Mouse (Mus musculus) neural tube, embryonic 15.5 days (tissue): Measurements from ENCODE around the gene Clip2. TPM values are rescaled to one million over a fixed set of nuclear protein-coding genes. Genes with fewer than 3 reads are reported as not detected.

Experiments
- ATAC-seq: fragments of 200-750 bp; cut with Nextera tagmentation; 2 replicates; pipeline ENCODE4 v1.8.0; 2017; ENCODE audit warnings: mild to moderate bottlenecking, moderate TSS enrichment, moderate library complexity; ENCODE audit not compliant: low FRiP score
- H3K27ac ChIP-seq: fragments of 300-500 bp; sonication (generic); replicated peaks from 2 replicates; pipeline ENCODE4 v1.5.1; 2015; ENCODE audit warnings: mild to moderate bottlenecking, inconsistent platforms
- H3K27me3 ChIP-seq: fragments of 300-500 bp; sonication (generic); replicated peaks from 2 replicates; pipeline ENCODE4 v1.6.1; 2015; ENCODE audit warnings: inconsistent platforms
- H3K36me3 ChIP-seq: fragments of 300-500 bp; sonication (generic); 2 replicates; pipeline ENCODE4 v1.6.1; 2015; ENCODE audit warnings: inconsistent platforms
- H3K4me1 ChIP-seq: fragments of 300-500 bp; sonication (generic); 2 replicates; pipeline ENCODE4 v1.6.1; 2015; ENCODE audit warnings: inconsistent platforms
- H3K4me2 ChIP-seq: fragments of 300-500 bp; sonication (generic); 2 replicates; pipeline ENCODE4 v1.6.1; 2015; ENCODE audit warnings: inconsistent platforms, mild to moderate bottlenecking, moderate library complexity
- H3K4me3 ChIP-seq: fragments of 300-500 bp; sonication (generic); replicated peaks from 2 replicates; pipeline ENCODE4 v1.5.1; 2015; ENCODE audit warnings: mild to moderate bottlenecking, inconsistent platforms
- H3K9ac ChIP-seq: fragments of 300-500 bp; sonication (generic); replicated peaks from 2 replicates; pipeline ENCODE4 v1.6.1; 2015; ENCODE audit warnings: mild to moderate bottlenecking, inconsistent platforms
- H3K9me3 ChIP-seq: fragments of 300-500 bp; sonication (generic); replicated peaks from 2 replicates; pipeline ENCODE4 v1.6.1; 2016; ENCODE audit warnings: inconsistent platforms
- WGBS: fragments of 180-500 bp; shearing (Covaris S2); methylation state at CpG from one replicate; pipeline ENCODE4 v1.1.7; 2015; ENCODE audit warnings: mixed read lengths; 5-methylcytosine and 5-hydroxymethylcytosine counted together
- polyA plus RNA-seq: library from polyadenylated mRNA; unstranded; fragments of >200 nt; fragmentation: Nextera tagmentation; extraction: Ambion mirVana; gene quantifications from 2 replicates; pipeline ENCODE4 v1.2.1, GENCODE M21; 2015

Gene Clip2
- polyA plus RNA-seq, 1 experiment from 2014 or later = 12.1 TPM

DNA sequence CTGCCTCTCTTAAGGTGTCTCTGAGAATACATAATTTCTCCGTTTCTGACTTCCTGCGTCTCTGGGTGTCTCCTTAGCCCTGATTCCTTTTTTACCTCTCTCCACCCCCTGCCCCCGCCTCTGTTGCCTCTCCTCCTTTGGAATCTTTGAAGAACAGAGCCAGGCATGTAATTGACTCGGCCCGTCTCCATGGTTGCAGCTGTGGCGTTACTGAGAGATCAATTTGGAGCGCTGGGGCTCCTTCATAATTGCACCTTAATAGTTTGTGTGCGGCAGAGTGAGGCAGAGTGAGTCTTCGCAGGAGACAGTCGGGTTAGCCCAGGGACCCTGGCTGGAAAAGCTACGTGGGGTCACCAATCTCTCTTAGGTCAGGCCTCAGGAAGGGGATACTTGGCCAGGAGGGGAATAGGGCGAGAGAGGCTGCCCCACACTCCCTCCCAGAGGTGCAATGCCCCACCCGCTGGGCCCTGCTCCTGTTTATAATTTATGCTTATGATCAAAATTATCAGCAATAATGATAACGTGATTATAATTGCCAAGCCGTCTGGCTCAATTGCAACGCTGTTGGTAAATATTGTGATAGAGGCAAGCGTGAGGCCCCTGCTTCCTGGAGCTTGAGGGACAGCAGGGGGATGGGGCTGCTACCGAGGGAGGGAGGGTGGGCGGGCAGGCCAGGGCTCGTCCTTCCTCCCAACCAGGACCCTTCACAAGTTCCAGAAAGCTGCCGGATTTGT is 85.8 kb downstream of the Clip2 start:
- no peak overlapping the region for H3K9ac ChIP-seq
- H3K27ac ChIP-seq = peak overlapping the region; percentile 75
- ATAC-seq = peak; percentile 72
- no peaks in the 10 kb centered on the region for H3K36me3 ChIP-seq
- WGBS = 11% methylated on average over 21 of the region's 21 CpGs
- H3K4me3 ChIP-seq = no peak overlapping the region
- H3K27me3 ChIP-seq = no peaks in the 10 kb centered on the region
- peaks cover 17% of the 10 kb centered on the region for H3K4me1 ChIP-seq
- H3K4me2 ChIP-seq = peak overlapping the region; percentile 31
- no peaks in the 10 kb centered on the region for H3K9me3 ChIP-seq

DNA sequence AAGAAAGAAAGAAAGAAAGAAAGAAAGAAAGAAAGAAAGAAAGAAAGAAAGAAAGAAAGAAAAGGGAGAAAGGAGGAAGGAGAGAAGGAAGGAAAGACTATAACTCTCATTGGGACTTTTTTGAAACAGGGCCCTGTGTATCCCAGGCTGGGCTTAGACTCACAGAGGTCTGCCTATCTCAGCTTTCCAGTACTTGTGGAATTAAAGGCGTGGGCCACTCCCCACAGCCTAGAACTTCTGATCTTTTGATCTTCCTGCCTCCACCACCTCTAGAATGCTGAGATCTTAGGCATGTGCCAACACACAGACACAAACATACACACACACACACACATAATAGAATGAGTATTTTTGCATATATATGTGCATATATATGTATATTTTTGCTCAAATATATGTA is 87.0 kb downstream of the Clip2 start:
- ATAC-seq = no peak
- Histone ChIP-seq H3K9me3 (no peaks in the 10 kb centered on the region), H3K9ac (no peak overlapping the region), H3K4me3 (no peak overlapping the region), H3K4me1 (peaks cover 17% of the 10 kb centered on the region), H3K27ac (no peak overlapping the region), H3K36me3 (no peaks in the 10 kb centered on the region), H3K27me3 (no peaks in the 10 kb centered on the region), H3K4me2 (no peak overlapping the region)
- WGBS = 95% methylated on average over 1 of the region's 1 CpGs

DNA sequence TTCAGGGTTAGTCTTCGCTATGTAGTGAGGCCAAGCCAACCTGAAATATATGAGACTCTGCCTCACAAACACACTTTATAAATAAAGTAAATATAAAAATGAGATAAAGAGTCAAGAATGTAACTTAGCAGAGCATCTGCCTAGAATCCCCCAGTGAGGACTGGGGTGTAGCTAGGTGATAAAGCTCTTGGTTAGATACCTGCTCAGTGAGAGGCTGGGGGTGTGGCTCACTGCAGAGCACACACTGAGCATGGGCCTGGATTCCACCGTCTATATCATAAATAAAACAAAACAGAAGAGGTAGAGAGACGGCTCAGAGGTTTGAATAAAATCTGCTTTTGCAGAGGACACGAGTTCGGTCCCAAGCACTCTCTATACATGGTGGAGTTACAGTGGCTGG is 88.0 kb downstream of the Clip2 start:
- no peaks in the 10 kb centered on the region for H3K9me3 ChIP-seq
- H3K4me3 ChIP-seq = no peak overlapping the region
- no peaks in the 10 kb centered on the region for H3K36me3 ChIP-seq
- peaks cover 17% of the 10 kb centered on the region for H3K4me1 ChIP-seq
- 88% methylated on average over 5 of the region's 5 CpGs for WGBS
- H3K9ac ChIP-seq = no peak overlapping the region
- H3K4me2 ChIP-seq = no peak overlapping the region
- no peak overlapping the region for H3K27ac ChIP-seq
- ATAC-seq = no peak
- no peaks in the 10 kb centered on the region for H3K27me3 ChIP-seq

DNA sequence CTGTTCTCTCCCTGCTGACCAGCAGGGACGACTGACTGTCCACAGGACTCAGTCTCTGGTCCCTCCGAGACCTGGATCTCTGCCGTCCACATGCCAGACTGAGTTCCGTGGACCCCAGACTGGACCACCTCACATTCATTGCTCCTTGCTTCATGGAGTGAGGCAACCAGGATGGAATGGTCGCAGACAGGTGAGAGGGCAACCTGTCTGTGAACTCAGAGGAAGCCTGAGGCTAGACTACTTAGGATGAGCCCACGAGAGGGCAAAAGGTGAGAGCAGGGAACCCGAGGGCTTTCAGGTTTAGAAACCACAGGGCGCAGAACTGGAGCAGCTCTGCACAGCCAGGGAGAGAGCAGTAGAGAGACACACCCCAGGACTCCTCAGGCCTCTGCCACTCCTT is 89.5 kb downstream of the Clip2 start:
- no peaks in the 10 kb centered on the region for H3K27me3 ChIP-seq
- H3K4me3 ChIP-seq = no peak overlapping the region
- H3K4me2 ChIP-seq = no peak overlapping the region
- no peaks in the 10 kb centered on the region for H3K9me3 ChIP-seq
- no peak overlapping the region for H3K27ac ChIP-seq
- H3K4me1 ChIP-seq = peaks cover 13% of the 10 kb centered on the region
- H3K36me3 ChIP-seq = no peaks in the 10 kb centered on the region
- no peak for ATAC-seq
- H3K9ac ChIP-seq = no peak overlapping the region
- WGBS = 82% methylated on average over 8 of the region's 8 CpGs

DNA sequence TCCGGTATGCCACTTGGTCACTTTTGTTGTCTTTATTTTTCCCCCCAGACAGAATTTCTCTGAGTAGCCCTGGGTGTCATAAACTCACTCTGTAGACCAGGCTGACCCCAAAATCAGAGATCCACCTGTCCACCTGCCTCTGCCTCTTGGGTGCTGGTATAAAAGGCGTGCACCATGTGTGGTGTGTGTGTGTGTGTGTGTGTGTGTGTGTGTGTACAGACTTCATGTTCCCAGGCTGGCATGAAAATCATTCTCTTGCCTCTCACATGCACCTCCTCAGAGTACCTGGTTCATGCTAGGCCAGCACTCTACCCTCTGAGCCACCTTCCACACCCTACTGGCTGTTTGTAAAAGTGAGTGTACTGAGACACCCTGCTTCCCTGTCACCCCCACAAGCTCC is 89.9 kb downstream of the Clip2 start:
- 91% methylated on average over 2 of the region's 2 CpGs for WGBS
- no peak for ATAC-seq
- no peaks in the 10 kb centered on the region for H3K36me3 ChIP-seq
- no peak overlapping the region for H3K4me3 ChIP-seq
- H3K4me1 ChIP-seq = peaks cover 13% of the 10 kb centered on the region
- H3K4me2 ChIP-seq = no peak overlapping the region
- no peak overlapping the region for H3K27ac ChIP-seq
- H3K9ac ChIP-seq = no peak overlapping the region
- no peaks in the 10 kb centered on the region for H3K9me3 ChIP-seq
- H3K27me3 ChIP-seq = no peaks in the 10 kb centered on the region

DNA sequence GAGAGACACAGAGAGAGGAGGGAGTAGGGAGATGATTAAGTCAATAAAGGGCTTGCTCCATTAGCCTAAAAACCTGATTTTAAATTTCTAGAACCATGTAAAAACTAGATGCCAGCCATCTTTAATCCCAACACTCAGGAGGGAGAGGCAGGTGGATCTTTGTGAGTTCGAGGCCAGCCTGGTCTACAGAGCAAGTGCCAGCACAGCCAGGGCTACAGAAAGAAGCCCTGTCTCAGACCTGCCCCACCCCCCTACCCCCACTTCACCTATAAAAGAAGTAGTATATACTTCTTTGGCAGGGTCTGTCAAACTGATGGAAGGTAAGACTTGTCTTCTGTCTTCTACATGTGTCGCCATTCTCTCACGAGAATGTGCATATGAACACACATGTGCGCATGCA is 91.7 kb downstream of the Clip2 start:
- WGBS = 92% methylated on average over 4 of the region's 4 CpGs
- Histone ChIP-seq H3K36me3 (no peaks in the 10 kb centered on the region), H3K27me3 (no peaks in the 10 kb centered on the region), H3K4me3 (no peak overlapping the region), H3K9ac (no peak overlapping the region), H3K9me3 (no peaks in the 10 kb centered on the region), H3K4me1 (peaks cover under 1% of the 10 kb centered on the region), H3K4me2 (no peak overlapping the region), H3K27ac (no peak overlapping the region)
- ATAC-seq = no peak

DNA sequence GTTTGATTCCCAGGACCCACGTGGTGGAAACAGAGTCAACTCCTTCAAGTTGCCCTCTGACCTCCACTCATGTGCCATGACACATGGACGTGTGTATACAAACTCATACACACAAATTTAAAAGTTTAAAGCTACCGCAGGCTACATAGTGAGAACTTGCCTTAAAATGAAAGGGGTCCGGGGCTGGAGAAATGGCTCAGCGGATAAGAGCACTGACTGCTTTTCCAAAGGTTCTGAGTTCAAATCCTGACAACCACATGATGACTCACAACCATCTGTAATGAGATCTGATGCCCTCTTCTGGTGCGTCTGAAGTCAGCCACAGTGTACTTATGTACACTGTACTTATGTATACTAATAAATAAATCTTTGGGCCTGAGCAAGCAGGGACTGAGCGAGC is 93.1 kb downstream of the Clip2 start:
- 90% methylated on average over 7 of the region's 7 CpGs for WGBS
- H3K4me3 ChIP-seq = no peak overlapping the region
- no peak for ATAC-seq

DNA sequence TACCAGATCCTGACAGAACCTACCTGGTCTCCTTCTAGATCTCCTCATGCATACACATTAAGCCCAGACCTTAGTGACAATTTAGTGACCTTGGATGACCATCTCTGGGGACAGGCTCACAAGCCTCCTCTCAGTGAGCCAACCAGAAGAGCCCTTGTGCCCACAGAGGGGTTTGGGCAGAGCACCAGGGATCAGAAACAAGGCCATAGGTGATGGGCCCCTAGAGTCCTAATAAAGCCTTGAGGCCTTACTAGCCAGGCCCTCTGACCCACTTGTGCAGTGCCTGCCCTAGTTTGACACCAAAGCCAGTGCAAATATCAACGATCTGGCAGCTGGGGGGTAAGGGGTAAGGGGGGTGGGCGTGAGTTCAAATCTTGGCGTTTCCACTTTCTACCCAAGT is 93.8 kb downstream of the Clip2 start:
- 94% methylated on average over 3 of the region's 3 CpGs for WGBS
- no peak for ATAC-seq
- no peak overlapping the region for H3K9ac ChIP-seq
- no peaks in the 10 kb centered on the region for H3K36me3 ChIP-seq
- no peak overlapping the region for H3K27ac ChIP-seq
- H3K9me3 ChIP-seq = no peaks in the 10 kb centered on the region
- no peaks in the 10 kb centered on the region for H3K27me3 ChIP-seq
- H3K4me2 ChIP-seq = no peak overlapping the region
- peaks cover 22% of the 10 kb centered on the region for H3K4me1 ChIP-seq
- H3K4me3 ChIP-seq = no peak overlapping the region

More for the DNA sequence above, 93.1 kb downstream of the Clip2 start:
- Histone ChIP-seq H3K36me3 (no peaks in the 10 kb centered on the region), H3K9ac (no peak overlapping the region), H3K9me3 (no peaks in the 10 kb centered on the region), H3K27ac (no peak overlapping the region), H3K4me1 (peaks cover 15% of the 10 kb centered on the region), H3K27me3 (no peaks in the 10 kb centered on the region), H3K4me2 (no peak overlapping the region)

DNA sequence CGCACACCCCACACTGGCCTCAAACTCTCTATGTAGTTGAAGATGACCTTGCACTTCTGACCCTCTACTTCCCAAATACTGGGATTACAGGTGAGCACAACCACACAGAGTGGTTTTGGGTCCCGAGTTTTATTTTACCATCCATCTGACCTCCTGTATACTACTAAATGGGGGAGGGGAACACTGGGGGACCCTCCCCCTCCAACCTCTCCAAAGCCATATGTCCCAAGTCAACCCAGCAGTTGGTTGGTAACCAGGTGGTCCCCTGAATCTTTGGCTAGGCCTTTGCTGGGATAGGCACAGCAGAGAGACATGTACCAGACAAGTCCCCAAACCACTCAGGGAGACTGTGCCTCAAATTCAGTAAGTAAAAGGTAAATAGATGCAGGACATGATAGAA is 94.9 kb downstream of the Clip2 start:
- Histone ChIP-seq H3K36me3 (no peaks in the 10 kb centered on the region), H3K4me3 (peak overlapping the region; percentile 82), H3K9ac (no peak overlapping the region), H3K9me3 (no peaks in the 10 kb centered on the region), H3K4me1 (peaks cover 27% of the 10 kb centered on the region), H3K27me3 (no peaks in the 10 kb centered on the region), H3K27ac (no peak overlapping the region), H3K4me2 (no peak overlapping the region)
- ATAC-seq = no peak
- 95% methylated on average over 2 of the region's 2 CpGs for WGBS

DNA sequence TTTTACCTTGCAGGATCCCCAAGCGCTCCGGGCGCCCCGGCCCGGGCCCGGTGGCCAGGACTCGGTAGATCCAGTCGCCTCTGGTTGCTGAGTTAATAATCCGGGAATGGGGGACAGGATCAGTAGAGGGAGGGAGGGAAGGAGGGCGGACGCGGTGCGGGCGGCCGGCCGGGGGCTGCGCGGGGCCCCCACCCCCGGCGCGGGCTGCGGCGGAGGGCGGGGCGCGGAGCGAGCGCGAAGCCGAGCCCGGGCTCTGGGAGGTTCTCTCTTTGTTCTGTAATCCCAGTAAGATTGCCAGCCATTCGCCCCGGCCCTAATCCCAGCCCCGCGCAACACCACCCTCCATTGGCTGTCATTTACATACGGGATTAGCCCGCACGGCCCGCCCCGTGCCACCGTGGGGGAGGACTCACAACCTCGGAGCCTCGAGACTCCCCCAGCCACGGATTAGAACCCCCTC is 95.7 kb downstream of the Clip2 start, which contains the start of gene Gtf2ird1:
Gene Gtf2ird1, minus strand, starts transcription at position 214 of the 460 bp plus-strand sequence.
- H3K27me3 ChIP-seq = no peaks in the 10 kb centered on the region
- 1% methylated on average over 42 of the region's 44 CpGs for WGBS
- peak within 1 kb of the TSS; percentile 86 for H3K27ac ChIP-seq
- peaks cover 27% of the 10 kb centered on the region for H3K4me1 ChIP-seq
- H3K9ac ChIP-seq = peak within 1 kb of the TSS; percentile 82
- peak; percentile 84 for ATAC-seq
- peak within 1 kb of the TSS; percentile 82 for H3K4me3 ChIP-seq
- peak within 1 kb of the TSS; percentile 91 for H3K4me2 ChIP-seq
- no peaks in the 10 kb centered on the region for H3K9me3 ChIP-seq
- H3K36me3 ChIP-seq = peaks cover 6% of the 10 kb centered on the region; the same call in 1 of the 2 replicates

DNA sequence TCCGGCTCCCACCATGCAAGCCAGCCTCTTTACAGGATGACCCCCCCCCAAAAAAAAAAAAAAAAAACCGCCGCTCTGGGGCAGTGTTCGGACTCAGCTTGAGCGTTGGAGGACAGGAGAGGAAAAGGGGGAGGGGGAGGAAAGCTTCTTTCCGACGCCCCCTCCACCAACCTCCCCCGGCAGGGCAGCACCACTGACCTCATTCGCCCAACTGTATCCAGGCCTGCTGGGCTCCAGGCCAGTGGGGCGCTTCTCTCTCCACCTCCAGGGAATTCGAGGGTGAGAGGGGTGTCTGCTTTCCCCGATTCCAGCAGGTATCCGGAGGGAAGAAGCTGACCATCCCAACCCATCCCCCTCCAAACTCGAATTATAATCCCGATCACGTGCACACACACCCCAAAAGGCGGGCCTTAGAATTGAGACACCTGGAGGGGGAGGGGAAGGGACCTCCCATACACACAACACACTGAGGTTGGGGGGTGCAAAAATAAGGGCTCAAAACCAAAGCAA is 96.3 kb downstream of the Clip2 start:
- H3K9ac ChIP-seq = peak overlapping the region; percentile 82
- 0% methylated on average over 13 of the region's 17 CpGs for WGBS

DNA sequence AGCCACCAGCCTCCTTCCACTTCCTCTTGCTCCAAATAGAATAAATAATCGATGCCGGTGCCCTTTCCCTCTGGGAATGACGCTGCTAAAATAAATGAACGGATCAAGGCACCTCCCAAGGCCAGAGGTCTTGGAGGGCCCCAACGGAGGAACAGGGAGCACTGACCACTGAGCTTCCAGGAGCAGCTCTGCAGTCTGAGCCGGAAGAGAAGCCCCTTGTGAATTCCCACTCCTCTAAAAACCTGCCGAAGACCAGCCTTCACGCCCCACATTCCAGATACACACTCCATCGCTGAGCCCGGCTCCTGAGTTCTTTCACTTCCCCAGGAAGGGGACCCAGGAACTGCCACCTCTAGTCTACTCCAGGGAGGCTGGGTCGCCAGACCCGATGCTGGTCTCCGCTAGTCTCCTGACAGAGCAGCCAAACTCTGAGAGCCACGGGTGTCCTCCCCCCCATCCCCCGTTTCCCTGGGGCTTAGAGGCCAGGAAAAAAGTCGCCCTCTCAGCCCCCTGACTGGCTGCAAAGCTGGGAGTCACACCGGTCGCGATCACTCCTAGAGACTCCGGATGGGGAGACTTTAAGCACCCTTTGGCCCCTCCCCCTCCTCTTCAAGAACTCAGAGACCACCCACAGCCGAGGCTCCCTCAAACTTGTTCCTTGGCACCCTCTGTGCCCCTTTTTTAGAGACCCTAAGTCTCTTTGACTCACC is 96.9 kb downstream of the Clip2 start:
- Histone ChIP-seq H3K27ac (peak overlapping the region; percentile 86), H3K27me3 (no peaks in the 10 kb centered on the region), H3K36me3 (peaks cover 6% of the 10 kb centered on the region; the same call in 1 of the 2 replicates), H3K4me3 (peak overlapping the region; percentile 82), H3K9ac (peak overlapping the region; percentile 82), H3K9me3 (no peaks in the 10 kb centered on the region), H3K4me1 (peaks cover 27% of the 10 kb centered on the region), H3K4me2 (peak overlapping the region; percentile 91)
- ATAC-seq = peak; percentile 63
- WGBS = 1% methylated on average over 21 of the region's 21 CpGs

More for the DNA sequence above, 96.3 kb downstream of the Clip2 start:
- ATAC-seq = peak; percentile 81
- Histone ChIP-seq H3K4me1 (peaks cover 27% of the 10 kb centered on the region), H3K27me3 (no peaks in the 10 kb centered on the region), H3K9me3 (no peaks in the 10 kb centered on the region), H3K4me2 (peak overlapping the region; percentile 91), H3K27ac (peak overlapping the region; percentile 86), H3K36me3 (peaks cover 6% of the 10 kb centered on the region; the same call in 1 of the 2 replicates), H3K4me3 (peak overlapping the region; percentile 82)
